Mouse (Mus musculus): ENCODE data around the gene Exoc7. TPM values are rescaled to one million over a fixed set of nuclear protein-coding genes. Genes with fewer than 3 reads are reported as not detected.

Gene Exoc7
- total RNA-seq, 2 experiments from 2014 or later, result 54.0 to 62.6 TPM

Other genes with a start within 250 kb of the Exoc7 start
- gene Unc13d, start 229.3 kb downstream of the Exoc7 start, total RNA-seq (2021), result under 1 TPM; 0.88 to 0.95 TPM
- 100 to 1,000 TPM; 107 TPM for gene Wbp2, start 220.2 kb downstream of the Exoc7 start, total RNA-seq (2021)
- gene Trim47, start 180.0 kb downstream of the Exoc7 start, total RNA-seq (2021), result 10 to 100 TPM; 47.1 to 50.9 TPM
- gene Trim65, start 176.1 kb downstream of the Exoc7 start, total RNA-seq (2021), result 1 to 10 TPM; 4.3 to 4.8 TPM
- 10 to 100 TPM; 52.5 to 55.3 TPM for gene Mrpl38, start 168.4 kb downstream of the Exoc7 start, total RNA-seq (2021)
- 10 to 100 TPM; 20.2 to 21.5 TPM for gene Fbf1, start 139.1 kb downstream of the Exoc7 start, total RNA-seq (2021)
- gene Ten1, start 108.4 kb downstream of the Exoc7 start, total RNA-seq (2021), result 10 to 100 TPM; 32.7 to 39.6 TPM
- 10 to 100 TPM; 70.3 to 73.3 TPM for gene Acox1, start 108.2 kb downstream of the Exoc7 start, total RNA-seq (2021)
- gene Evpl, start 69.2 kb downstream of the Exoc7 start, total RNA-seq (2021), result 1 to 10 TPM; 1.2 to 1.6 TPM
- gene Srp68, start 33.0 kb downstream of the Exoc7 start, total RNA-seq (2021), result 10 to 100 TPM; 60.5 to 61.7 TPM
- gene Galr2, start 26.3 kb downstream of the Exoc7 start, total RNA-seq (2021), result not detected
- under 1 TPM in 1 of 2 experiments, not detected in 1; 0.23 TPM for gene Foxj1, start 28.2 kb upstream of the Exoc7 start, total RNA-seq (2021)
- 10 to 100 TPM; 11.9 to 12.4 TPM for gene Rnf157, start 105.8 kb upstream of the Exoc7 start, total RNA-seq (2021)
- 10 to 100 TPM; 52.8 to 55.5 TPM for gene Ubald2, start 126.9 kb upstream of the Exoc7 start, total RNA-seq (2021)
- under 1 TPM in 1 of 2 experiments, not detected in 1; 0.05 TPM for gene Qrich2, start 159.0 kb upstream of the Exoc7 start, total RNA-seq (2021)
- gene Prpsap1, start 187.0 kb upstream of the Exoc7 start, total RNA-seq (2021), result 10 to 100 TPM; 53.6 to 55.5 TPM
- gene Sphk1, start 223.7 kb upstream of the Exoc7 start, total RNA-seq (2021), result 1 to 10 TPM; 4.6 to 5.1 TPM